Mouse (Mus musculus) brain, embryonic 18.5 days (tissue): ENCODE measurements at regions not wholly inside any gene's neighbourhood (a gene's known extent, or its start where the extent isn't known, plus 50 kb on each side); places are given as distances from the start of the nearest gene placed in this dataset.

Experiments
- DNase-seq: peaks from one replicate; pipeline ENCODE4 v3.0.0-alpha.2; 2012; ENCODE audit warnings: low read depth, low spot score

DNA sequence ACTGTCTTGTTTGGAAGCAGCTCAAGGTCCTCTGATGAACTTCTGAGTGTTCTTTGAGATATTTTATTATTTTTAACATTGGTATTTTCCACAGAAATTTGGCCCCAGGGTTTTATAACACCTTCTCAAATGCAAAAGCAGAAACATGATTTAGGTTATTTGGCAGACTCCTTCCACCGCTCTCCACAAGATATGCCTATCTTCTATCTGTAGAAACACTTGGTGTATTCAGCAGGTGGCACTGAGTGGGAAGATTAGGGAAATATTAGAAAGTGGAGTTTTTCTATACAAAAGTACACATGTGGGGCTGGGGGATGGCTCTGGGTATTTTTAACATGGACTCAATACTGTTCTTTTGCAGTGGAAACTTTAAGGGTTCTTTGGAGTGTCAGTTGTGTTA lies 475.3 kb downstream of the Dach1 start:
- no peak for DNase-seq

DNA sequence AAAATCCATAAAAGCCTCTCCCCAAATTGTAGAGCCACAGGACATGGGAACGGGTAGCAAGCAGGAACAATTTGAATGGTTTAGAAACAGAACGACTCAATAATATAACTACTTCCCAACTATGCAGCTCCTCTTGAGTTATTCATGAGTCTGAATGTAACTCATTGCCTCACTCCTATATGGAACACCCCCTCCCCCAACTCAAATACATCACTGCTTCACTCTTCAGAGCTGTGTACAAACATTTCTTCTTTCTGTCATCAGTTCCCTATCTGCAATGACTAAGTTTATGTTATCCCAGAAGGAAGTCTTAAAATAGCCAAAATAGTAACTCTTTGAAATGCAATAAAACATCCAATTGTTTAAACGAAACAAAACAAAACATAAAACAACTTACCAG lies 484.9 kb downstream of the Dach1 start:
- no peak for DNase-seq

DNA sequence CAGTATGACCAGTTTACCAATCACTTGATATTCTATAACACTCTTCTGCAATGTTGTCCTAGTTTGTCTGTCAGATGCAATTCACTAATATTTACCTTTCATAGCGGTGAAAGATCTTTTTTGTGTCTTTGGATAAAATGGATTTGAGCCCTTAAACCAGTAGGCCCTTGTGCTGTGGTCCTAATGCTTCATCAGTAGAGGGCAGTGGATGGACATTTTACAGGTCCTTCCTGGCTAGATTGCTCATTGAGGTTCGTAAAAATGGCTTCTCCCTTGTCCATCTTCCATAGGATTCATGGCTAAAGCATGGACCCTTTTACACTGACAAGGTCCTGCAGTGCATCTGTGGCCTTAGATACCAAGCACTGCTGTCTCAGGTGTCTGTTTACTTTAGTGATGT lies 501.8 kb downstream of the Dach1 start:
- DNase-seq: no peak

DNA sequence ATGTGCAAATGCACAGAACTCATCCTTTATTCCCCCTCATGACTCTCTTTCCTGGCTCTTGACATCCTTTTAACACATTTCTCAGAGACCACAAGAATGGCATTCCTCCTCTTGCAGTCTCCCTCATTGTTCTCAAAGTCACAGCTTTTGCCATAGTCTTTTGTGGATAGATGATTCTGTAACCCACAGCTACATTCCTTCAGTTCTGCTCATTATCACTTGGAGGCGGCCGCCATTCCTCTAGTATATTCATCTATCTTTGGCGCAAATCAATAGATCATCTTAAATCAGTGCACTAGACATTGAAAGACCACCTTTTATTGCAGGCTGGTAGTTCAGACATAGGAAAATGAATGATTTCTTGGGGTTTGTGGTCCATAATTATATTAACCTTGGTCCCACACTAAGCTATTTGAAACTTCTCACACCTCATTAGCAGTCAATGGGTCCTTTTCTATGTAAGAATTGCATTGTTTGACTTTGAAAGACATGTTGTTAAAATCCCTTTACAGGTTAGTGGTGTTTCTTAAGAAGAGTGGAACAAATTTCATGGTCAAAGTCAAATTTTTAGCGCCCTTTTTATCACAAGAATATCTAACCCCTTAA lies 531.3 kb downstream of the Dach1 start:
- no peak for DNase-seq

DNA sequence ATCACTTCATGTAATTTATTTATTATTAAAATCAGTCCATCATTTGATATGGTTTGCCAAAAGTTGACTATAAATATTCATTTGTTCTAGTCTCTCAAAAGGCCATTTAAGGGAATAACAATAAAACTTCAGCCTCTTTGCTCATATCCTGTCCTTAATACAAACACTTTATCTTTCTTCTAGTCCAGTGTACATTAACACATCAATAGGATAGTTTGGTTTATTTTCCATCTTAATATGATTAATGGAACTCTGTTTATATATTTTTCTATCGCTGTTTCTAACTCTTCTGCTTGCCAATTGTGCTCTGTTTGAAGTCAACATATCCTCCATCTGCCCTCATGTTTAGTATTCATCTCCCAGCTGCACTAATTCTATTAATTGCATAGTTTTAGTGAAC lies 558.1 kb downstream of the Dach1 start:
- DNase-seq: no peak

DNA sequence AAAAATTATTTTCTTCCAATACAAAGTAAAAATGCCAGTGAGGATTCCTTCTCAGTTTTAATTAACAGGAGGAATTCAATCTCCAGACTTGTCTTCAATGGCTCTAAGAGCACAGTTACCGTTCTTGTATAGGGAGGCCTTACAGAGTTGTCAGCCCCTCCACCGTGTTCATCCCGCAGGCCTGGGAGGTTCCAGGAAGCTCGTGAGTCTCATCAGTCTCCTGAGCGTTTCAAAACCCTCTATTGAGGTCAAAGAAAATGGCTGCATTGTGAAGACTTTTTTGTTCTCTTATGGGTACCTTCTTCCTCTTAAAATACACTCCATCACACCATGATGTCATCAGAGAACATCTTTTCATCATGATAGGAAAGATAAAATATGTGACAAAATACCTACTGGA lies 572.9 kb downstream of the Dach1 start:
- no peak for DNase-seq

DNA sequence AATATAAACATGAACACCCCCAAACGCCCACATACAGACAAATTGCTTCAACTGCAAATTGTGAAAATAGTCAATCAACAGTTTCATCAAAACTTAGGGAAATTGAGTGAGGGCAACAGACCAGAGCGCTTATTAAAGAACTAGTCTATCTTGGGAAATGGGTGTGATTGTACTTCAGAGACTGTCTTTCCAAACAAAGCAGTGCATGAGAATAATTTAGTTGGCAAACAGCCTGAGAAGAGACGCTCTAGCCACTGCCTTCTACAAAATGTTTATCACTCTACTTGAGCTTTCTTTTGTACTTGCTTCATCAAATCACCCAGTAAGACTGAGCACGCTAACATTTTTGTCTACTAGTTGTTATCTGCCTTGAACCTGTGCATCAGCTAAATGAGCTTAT lies 581.0 kb downstream of the Dach1 start:
- no peak for DNase-seq

DNA sequence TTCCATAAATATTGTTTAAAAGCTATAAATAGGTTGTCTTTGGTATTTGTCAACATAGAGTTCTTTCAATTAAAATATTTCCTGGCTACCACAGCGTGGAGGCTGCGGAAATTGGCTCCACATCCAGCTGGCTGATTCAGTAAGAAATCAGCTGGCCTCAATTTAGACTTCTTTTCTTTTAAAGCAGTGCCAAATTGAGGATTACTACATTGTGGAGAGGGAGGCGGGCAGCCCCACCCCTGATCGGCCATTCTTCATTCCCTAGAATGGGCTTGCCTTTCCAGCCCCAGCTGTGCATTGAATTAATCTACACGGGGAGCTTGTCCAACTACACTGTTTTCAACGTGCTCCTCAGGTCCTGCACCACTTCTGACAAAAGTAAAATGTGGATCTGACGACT lies 581.4 kb downstream of the Dach1 start:
- DNase-seq: peak; percentile 22

DNA sequence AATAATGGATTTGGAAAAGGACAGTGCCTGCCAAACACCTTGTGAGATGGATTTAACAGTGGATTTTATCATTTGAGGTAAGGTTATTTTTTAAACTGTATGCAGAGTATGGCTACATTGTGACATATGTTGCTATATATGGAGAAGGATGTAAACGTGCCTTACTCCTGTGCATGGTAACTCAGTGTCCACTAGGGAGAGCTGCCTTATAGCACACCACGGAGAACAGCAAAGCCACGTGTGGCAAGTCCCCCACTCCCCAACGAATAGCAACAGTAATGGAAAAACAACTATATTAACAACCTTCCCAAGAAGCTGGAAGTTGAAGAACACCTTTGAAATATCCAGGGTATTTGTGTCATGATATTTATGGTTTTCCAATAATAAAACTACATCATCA lies 582.6 kb downstream of the Dach1 start:
- no peak for DNase-seq

DNA sequence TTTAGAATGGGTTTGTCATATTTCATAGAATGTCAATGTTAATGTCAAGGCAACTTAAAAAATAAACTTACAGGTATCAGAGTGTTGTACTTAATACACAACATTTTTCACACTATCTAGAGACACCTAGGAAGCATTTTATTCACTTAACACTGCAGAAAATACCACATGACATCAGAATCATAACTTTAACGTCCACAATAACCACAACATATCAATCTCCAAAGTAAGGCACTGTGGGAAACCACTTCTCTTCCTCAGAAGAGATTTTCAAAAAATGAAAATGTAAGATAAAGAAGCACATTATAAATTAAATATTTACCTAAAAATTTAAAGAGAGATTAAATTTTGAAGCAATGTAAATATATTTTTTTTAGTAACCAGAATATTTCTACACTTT lies 599.3 kb downstream of the Dach1 start:
- no peak for DNase-seq

DNA sequence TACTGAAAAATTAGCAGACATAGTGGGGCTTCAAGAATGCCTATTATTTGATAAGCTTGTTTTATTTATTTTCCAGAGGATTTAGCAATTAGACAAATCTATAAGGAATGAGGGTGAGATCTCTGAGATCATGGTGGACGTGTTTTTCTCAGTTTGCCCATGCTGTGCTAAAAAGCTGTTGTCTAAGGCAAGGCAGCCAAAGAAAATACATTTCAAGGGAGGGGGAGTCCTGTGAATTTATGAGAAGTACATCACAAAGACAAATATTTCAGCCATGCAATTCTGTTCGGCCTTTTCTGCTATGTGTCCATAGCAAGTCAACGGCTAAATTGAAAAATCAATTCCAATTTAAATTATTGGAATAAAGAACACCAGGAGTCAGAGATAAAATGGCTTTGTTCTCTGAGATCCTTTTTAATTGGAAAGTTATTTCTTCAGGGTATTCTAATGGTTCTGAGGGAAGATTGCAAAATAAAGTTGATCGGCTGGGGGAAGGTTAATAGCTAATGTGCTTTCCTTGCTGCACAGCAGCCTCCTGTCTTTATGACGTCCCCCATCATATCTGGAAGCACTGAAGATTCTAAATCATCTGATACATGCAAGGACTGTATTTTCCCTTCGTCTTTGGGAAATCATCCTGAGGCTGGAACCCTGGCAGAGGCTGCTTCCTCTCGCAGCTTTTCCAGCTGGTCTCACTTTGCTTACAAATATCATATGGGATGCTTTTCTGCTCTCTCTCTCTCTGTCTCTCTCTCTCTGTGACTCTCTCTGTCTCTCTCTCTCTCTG lies 609.3 kb downstream of the Dach1 start:
- DNase-seq: no peak

DNA sequence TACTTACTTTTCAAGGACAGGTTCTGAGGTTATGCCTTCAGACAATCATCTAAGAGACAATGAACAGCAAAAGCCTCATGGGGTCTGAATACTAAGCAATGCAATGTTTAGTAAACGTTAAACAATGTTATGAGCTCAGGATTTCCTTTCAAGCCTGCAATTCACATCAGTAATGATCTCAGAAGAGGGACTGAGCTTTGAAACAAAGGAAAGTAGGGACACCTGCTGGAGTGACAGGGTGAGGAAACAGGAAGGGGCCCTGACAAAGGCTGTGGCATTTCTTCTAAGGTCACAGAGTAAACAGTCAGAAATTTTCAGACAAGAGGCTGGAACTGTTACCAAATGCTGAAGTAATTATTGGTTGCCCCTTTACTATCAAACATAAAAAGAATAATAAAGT lies 610.0 kb downstream of the Dach1 start:
- DNase-seq: no peak

DNA sequence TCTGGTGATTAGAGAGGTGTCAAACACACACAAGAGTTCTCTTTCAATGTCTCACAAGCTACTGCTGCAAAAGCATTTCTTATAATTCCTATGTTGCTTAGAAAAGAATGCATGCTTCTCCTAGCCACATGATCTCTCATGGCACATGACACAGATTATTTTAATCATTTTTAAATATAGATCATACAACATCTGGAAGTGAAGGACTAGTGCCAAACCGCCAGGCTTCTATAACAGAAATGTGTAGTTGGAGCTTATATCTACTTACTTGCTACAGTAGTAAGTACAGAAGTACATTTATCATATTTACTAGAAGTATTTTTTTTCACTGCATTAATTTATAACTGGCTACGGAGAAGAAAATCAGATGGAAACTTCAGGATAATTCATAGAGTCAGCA lies 611.3 kb downstream of the Dach1 start:
- DNase-seq: no peak

DNA sequence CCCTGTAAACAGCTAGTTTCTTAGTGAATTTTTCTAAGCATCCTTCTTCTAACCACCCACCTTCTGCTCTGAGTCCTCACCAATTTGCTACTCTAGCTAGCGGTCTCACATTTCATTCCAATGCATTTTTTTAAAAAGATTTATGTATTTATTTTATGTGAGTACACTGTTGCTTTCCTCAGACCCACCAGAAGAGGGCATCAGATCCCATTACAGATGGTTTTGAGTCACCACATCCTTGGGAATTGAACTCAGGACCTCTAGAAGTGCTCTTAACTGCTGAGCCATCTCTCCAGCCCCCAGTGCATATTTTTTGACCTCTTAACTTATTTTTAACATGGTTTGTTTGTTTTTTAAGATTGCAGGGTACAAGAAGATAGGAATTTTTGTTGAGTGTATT lies 611.7 kb downstream of the Dach1 start:
- no peak for DNase-seq

DNA sequence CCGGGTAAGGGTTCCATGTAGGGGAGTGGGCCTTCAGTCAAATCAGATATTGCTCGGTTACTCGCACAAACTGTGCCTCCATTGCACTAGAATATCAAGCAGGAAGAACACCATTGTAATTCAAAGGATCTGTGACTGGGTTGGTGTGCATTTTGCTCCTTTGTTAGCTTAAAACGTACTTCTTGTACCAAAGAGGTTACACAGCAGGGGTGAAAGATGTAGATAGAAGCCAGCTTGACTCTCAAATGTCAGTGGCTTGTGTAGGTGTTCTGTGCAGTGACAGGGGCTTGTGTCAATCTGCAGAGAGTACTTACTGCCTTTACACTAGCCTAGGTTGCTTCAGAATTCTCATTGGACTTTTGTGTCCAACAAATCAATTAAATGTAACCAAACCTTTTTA lies 623.3 kb downstream of the Dach1 start:
- no peak for DNase-seq

DNA sequence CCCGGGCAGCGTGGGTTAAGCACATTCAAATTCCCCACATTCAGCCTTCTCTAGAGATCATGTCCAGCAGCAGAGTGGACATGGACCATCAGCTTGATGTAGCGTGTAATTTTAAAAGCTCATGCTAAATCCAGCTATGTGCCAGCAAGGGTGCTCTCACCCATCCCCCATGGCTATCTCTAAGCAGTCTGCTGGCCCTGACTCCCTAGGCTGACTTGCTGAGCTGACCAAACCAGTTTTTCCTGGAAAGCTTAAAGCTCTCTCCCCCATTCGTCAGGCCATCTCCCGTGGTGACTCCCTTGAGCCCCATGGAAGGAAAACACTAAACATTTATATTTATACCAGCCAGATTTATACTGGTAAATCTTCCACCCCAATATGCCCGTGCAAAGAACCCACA lies 625.3 kb downstream of the Dach1 start:
- DNase-seq: no peak

DNA sequence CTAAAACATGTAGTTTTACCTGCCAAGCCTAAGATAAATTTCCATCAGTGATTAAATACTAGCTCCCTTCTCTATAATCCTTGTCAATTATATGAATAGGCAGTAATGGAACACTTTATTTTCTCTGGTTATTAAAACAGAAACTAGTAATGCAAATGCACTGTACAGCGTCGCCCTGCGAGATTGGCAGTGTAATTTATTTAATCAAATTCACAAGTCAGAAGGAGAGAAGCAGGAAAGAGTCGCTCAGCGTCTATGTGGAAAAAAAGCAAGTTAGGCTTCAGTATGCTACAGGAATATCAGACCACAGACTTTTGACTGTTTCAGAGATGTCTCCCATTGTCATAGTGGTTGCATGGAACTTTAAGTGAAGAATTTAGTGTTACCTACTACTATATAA lies 632.6 kb downstream of the Dach1 start:
- no peak for DNase-seq

DNA sequence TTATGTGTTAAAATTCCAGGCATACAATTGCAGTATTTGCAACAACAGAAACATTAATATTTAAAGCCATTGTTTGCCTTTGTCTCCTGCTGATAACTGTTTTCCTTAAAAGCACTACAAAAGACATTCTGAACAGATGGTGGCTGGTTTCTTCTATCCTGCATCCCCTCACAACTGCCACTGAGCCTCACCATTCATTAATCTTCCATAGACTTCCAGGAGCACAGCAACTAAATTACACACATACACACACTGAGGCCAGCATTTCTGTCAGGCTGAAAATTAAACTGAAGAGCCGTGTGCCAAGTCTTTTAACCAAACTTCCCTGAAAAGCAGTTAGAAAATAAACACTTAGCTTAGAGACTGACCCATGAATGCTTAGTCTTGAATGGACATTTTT lies 658.2 kb downstream of the Dach1 start:
- no peak for DNase-seq

DNA sequence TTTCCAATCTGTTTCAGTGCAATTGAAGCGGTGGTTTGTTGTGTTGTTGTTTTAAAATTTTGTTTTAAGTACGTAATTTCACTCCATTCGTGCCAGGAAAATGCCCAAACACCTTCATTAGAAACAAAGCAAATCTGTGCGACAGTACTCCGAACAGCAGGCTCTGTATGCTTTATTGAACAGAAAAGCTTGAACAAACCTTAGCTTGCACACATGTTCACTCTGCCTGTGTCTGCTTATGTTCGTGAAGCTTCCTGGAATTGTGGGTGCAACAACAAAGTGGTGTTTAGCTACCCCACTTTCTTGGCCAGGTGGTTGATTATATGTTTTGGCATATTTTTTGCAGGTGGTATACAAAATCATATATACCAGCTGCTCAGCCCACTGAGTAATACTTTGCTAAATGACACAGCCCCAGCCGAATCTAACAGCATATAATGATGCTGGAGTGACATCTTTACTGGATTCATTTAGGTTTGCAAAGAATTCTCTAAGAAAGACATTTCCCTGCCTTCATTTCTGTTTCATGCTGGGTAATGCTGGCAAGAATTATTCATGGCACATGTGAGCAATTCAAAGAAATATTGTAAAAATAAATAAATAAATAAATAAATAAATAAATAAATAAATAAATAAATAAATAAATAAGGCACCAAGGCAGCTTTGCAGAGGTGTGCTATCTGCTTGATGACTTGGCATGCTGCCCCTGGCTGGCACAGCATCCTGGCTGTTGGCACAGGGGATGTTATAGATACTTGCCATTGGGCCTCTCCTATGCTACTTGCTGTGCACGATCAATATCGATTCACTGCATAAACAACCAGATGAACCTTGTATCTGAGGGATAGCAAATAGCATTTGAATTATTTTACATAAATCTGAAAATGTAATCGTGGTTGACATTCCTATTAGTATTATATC lies 679.9 kb downstream of the Dach1 start:
- DNase-seq: no peak

DNA sequence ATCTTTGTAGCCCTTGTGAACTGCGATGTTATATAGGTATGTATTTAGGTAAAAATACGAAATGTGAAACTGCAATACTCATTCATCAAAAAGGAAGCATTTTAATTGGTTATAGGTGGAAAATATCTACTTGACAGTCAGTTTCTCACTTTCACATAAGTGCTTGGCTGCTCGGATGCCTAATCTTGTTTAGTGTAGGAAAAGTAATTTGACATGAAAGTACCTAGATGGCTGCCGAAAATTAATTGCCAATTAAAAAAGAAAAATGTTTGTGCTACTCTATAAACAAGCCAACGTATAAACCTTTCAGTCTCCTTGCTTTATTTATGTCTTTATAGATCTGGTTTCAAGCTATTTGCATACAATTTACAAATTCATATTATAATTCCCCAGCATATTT lies 691.3 kb downstream of the Dach1 start:
- no peak for DNase-seq

DNA sequence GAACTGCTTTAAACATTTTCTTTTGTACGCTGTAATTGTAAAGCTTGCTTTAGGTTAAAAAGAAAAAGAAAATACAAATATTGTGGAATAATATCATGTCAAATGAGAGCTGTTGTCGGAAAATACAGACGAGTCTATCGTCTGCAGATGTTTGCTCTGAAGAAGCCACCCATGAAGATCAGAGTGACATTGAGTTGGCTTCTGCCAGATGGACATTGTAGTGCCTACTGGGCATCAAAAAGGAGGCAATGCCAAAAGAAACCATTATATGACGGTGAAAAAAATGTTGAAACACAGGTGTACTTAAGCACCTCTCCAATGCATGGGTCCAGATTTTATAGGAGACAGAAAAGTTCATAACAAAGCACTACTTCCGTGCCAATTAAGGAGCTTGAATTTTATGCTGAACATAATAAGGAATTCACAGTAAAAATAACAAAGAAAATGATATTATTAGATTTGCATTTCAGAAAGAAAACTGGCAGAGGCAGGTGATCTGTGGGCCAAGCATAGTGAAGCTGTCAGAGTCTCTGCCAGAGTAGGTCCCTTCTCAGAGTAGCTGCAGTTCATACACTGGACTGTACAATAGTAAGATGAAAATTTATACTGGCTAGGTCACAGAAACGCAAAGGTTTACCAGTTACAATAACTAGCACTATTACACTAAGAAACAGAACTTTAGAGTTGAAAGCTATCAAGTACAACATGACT lies 718.9 kb downstream of the Dach1 start:
- DNase-seq: no peak

DNA sequence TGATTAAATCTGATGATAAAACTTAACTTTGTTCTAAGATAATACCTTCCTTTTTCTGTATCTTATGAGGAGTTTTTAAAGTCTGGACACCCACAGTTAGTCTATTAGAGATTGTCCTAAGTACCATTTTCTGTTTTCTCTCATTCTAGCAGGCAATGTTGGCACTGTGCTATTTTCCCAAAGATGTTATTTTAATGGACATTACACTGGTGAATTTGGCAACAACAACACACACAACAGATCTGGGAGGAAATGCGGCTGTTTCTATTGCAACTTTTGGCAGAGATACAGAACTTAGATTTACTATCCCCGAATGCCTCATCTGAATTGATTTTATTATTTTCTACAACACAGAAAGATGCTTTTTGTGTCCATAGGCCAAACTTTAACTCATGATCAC lies 720.9 kb downstream of the Dach1 start:
- no peak for DNase-seq
